Mouse (Mus musculus) hindbrain, embryonic 16.5 days (tissue): ENCODE measurements around the gene Yod1. TPM values are rescaled to one million over a fixed set of nuclear protein-coding genes. Genes with fewer than 3 reads are reported as not detected.

Experiments used
- ATAC-seq: fragments of 200-750 bp; cut with Nextera tagmentation; 2 replicates; pipeline ENCODE4 v1.8.0; 2017; ENCODE audit warnings: moderate TSS enrichment, moderate library complexity
- H3K27ac ChIP-seq: fragments of 300-500 bp; sonication (generic); 2 replicates; pipeline ENCODE4 v1.5.1; 2014; ENCODE audit warnings: low read depth, mild to moderate bottlenecking, control low read depth, low read length, moderate library complexity
- H3K27me3 ChIP-seq: fragments of 300-500 bp; sonication (generic); replicated peaks from 2 replicates; pipeline ENCODE4 v1.6.1; 2014; ENCODE audit warnings: low read length; ENCODE audit not compliant: control insufficient read depth, insufficient read depth
- H3K36me3 ChIP-seq: fragments of 300-500 bp; sonication (generic); 2 replicates; pipeline ENCODE4 v1.6.1; 2014; ENCODE audit warnings: mild to moderate bottlenecking, low read length, moderate library complexity, mixed read lengths; ENCODE audit not compliant: control insufficient read depth, insufficient read depth
- H3K4me1 ChIP-seq: fragments of 300-500 bp; sonication (generic); 2 replicates; pipeline ENCODE4 v1.6.1; 2014; ENCODE audit warnings: low read depth, low read length; ENCODE audit not compliant: control insufficient read depth, insufficient read depth
- H3K4me2 ChIP-seq: fragments of 300-500 bp; sonication (generic); 2 replicates; pipeline ENCODE4 v1.6.1; 2014; ENCODE audit warnings: mild to moderate bottlenecking, low read length, control low read depth, moderate library complexity
- H3K4me3 ChIP-seq: fragments of 300-500 bp; sonication (generic); 2 replicates; pipeline ENCODE4 v1.5.1; 2014; ENCODE audit warnings: mild to moderate bottlenecking, low read length, control low read depth, moderate library complexity
- H3K9ac ChIP-seq: fragments of 300-500 bp; sonication (generic); 2 replicates; pipeline ENCODE4 v1.6.1; 2014; ENCODE audit warnings: low read depth, mild to moderate bottlenecking, control low read depth, low read length, moderate library complexity
- H3K9me3 ChIP-seq: fragments of 300-500 bp; sonication (generic); 2 replicates; pipeline ENCODE4 v1.6.1; 2014; ENCODE audit warnings: mild to moderate bottlenecking, low read length, moderate library complexity; ENCODE audit not compliant: control insufficient read depth
- WGBS: fragments of 180-500 bp; shearing (Covaris S2); extraction: QIAGEN DNeasy Blood & Tissue Kit; methylation state at CpG from one replicate; pipeline ENCODE4 v1.1.7; 2014; 5-methylcytosine and 5-hydroxymethylcytosine counted together
- polyA plus RNA-seq: library from polyadenylated mRNA; unstranded; fragments of >200 nt; fragmentation: Nextera tagmentation; extraction: Ambion mirVana; gene quantifications from 2 replicates; pipeline ENCODE4 v1.2.1, GENCODE M21; 2015

Yod1 gene
- polyA plus RNA-seq, 1 experiment from 2014 or later, result 12.4 TPM

GRCm38 (mm10) chr1:130729153-130729552 is 12.0 kb downstream of the Yod1 start, which contains the start of gene Pfkfb2:
TSS of gene Pfkfb2 (minus strand) at chr1:130729253.
- WGBS, result 87% methylated on average over 2 of the region's 2 CpGs
- ATAC-seq, result no peak

GRCm38 (mm10) chr1:130731741-130732337 is 14.7 kb downstream of the Yod1 start, which contains the start of gene AA986860:
TSS of gene AA986860 (plus strand) at chr1:130731976.
- Histone ChIP-seq H3K36me3 (no peaks in the 10 kb centered on the region), H3K4me3 (no peak within 1 kb of the TSS), H3K9me3 (no peaks in the 10 kb centered on the region), H3K27me3 (no peaks in the 10 kb centered on the region), H3K27ac (no peak within 1 kb of the TSS), H3K4me2 (peak within 1 kb of the TSS; percentile 31), H3K4me1 (no peaks in the 10 kb centered on the region), H3K9ac (no peak within 1 kb of the TSS)
- WGBS, result 7% methylated on average over 10 of the region's 10 CpGs
- ATAC-seq, result peak; percentile 67

More at GRCm38 (mm10) chr1:130729153-130729552, 12.0 kb downstream of the Yod1 start, which contains the start of gene Pfkfb2:
- H3K27me3 ChIP-seq, result no peaks in the 10 kb centered on the region
- H3K9me3 ChIP-seq, result no peaks in the 10 kb centered on the region
- H3K4me2 ChIP-seq, result no peak within 1 kb of the TSS
- no peak within 1 kb of the TSS for H3K27ac ChIP-seq
- no peaks in the 10 kb centered on the region for H3K36me3 ChIP-seq
- no peak within 1 kb of the TSS for H3K4me3 ChIP-seq
- no peaks in the 10 kb centered on the region for H3K4me1 ChIP-seq
- H3K9ac ChIP-seq, result no peak within 1 kb of the TSS

GRCm38 (mm10) chr1:130732706-130733658 is 15.9 kb downstream of the Yod1 start:
- H3K4me3 ChIP-seq, result no peak overlapping the region
- no peak for ATAC-seq
- no peak overlapping the region for H3K9ac ChIP-seq
- H3K27me3 ChIP-seq, result no peaks in the 10 kb centered on the region
- no peak overlapping the region for H3K27ac ChIP-seq
- WGBS, result 88% methylated on average over 13 of the region's 13 CpGs
- H3K36me3 ChIP-seq, result no peaks in the 10 kb centered on the region
- H3K4me1 ChIP-seq, result no peaks in the 10 kb centered on the region
- H3K9me3 ChIP-seq, result no peaks in the 10 kb centered on the region
- no peak overlapping the region for H3K4me2 ChIP-seq

GRCm38 (mm10) chr1:130733671-130734070 is 16.5 kb downstream of the Yod1 start:
- H3K9me3 ChIP-seq, result no peaks in the 10 kb centered on the region
- no peaks in the 10 kb centered on the region for H3K27me3 ChIP-seq
- no peak overlapping the region for H3K9ac ChIP-seq
- no peak overlapping the region for H3K27ac ChIP-seq
- no peak overlapping the region for H3K4me3 ChIP-seq
- H3K4me2 ChIP-seq, result no peak overlapping the region
- ATAC-seq, result no peak
- WGBS, result 91% methylated on average over 4 of the region's 4 CpGs
- H3K4me1 ChIP-seq, result no peaks in the 10 kb centered on the region
- no peaks in the 10 kb centered on the region for H3K36me3 ChIP-seq

GRCm38 (mm10) chr1:130734452-130734851 is 17.3 kb downstream of the Yod1 start:
- no peak overlapping the region for H3K4me3 ChIP-seq
- H3K27me3 ChIP-seq, result no peaks in the 10 kb centered on the region
- no peaks in the 10 kb centered on the region for H3K4me1 ChIP-seq
- ATAC-seq, result no peak
- no peaks in the 10 kb centered on the region for H3K36me3 ChIP-seq
- no peaks in the 10 kb centered on the region for H3K9me3 ChIP-seq
- H3K9ac ChIP-seq, result no peak overlapping the region
- 59% methylated on average over 5 of the region's 5 CpGs for WGBS
- no peak overlapping the region for H3K4me2 ChIP-seq
- H3K27ac ChIP-seq, result no peak overlapping the region

- Histone ChIP-seq H3K4me3 (no peak overlapping the region), H3K27ac (no peak overlapping the region), H3K9me3 (no peaks in the 10 kb centered on the region), H3K9ac (no peak overlapping the region), H3K4me2 (no peak overlapping the region), H3K4me1 (no peaks in the 10 kb centered on the region), H3K27me3 (no peaks in the 10 kb centered on the region), H3K36me3 (no peaks in the 10 kb centered on the region)
- WGBS, result 79% methylated on average over 8 of the region's 8 CpGs
- ATAC-seq, result no peak
These were observed 17.7 kb downstream of the Yod1 start for GRCm38 (mm10) chr1:130734852-130735251.

- H3K9ac ChIP-seq, result no peak overlapping the region
- WGBS, result 29% methylated on average over 9 of the region's 11 CpGs
- H3K4me3 ChIP-seq, result no peak overlapping the region
- H3K9me3 ChIP-seq, result no peaks in the 10 kb centered on the region
- H3K27ac ChIP-seq, result no peak overlapping the region
- H3K36me3 ChIP-seq, result no peaks in the 10 kb centered on the region
- no peaks in the 10 kb centered on the region for H3K27me3 ChIP-seq
- no peak overlapping the region for H3K4me2 ChIP-seq
- no peak for ATAC-seq
- H3K4me1 ChIP-seq, result no peaks in the 10 kb centered on the region
These were observed 20.3 kb downstream of the Yod1 start for GRCm38 (mm10) chr1:130737411-130737881.

- no peaks in the 10 kb centered on the region for H3K4me1 ChIP-seq
- no peak overlapping the region for H3K4me2 ChIP-seq
- 90% methylated on average over 7 of the region's 7 CpGs for WGBS
- no peak overlapping the region for H3K4me3 ChIP-seq
- H3K36me3 ChIP-seq, result no peaks in the 10 kb centered on the region
- no peaks in the 10 kb centered on the region for H3K27me3 ChIP-seq
- ATAC-seq, result no peak
- H3K9me3 ChIP-seq, result no peaks in the 10 kb centered on the region
- H3K27ac ChIP-seq, result no peak overlapping the region
- H3K9ac ChIP-seq, result no peak overlapping the region
These were observed 20.8 kb downstream of the Yod1 start for GRCm38 (mm10) chr1:130737916-130738315.

- Histone ChIP-seq H3K4me3 (no peak overlapping the region), H3K27me3 (no peaks in the 10 kb centered on the region), H3K9ac (no peak overlapping the region), H3K4me2 (no peak overlapping the region), H3K9me3 (no peaks in the 10 kb centered on the region), H3K36me3 (no peaks in the 10 kb centered on the region), H3K4me1 (no peaks in the 10 kb centered on the region), H3K27ac (no peak overlapping the region)
- ATAC-seq, result no peak
- WGBS, result 84% methylated on average over 3 of the region's 3 CpGs
These were observed 21.5 kb downstream of the Yod1 start for GRCm38 (mm10) chr1:130738551-130739106.
